Mouse (Mus musculus) heart, postnatal 0 days (tissue): Measurements from ENCODE around the gene Clba1.

ENCODE experiments used
- CTCF ChIP-seq: IDR thresholded peaks from 2 replicates; pipeline ENCODE4 v1.5.1; 2016; ENCODE audit warnings: antibody characterized with exemption, control low read depth, low read depth
- EP300 ChIP-seq: IDR thresholded peaks from 2 replicates; pipeline ENCODE4 v1.6.1; 2016; ENCODE audit warnings: antibody characterized with exemption, low read depth

- no peak for TF ChIP-seq CTCF
- no peak for TF ChIP-seq EP300
These were observed 49.3 kb upstream of the Clba1 start for GRCm38 (mm10) chr12:112759471-112759870.
